Mouse (Mus musculus) kidney, adult 9 months (tissue): Measurements from ENCODE around the gene Eef1a2.
A peak's percentile ranks its signal among the peaks of the same experiment; 100 is the strongest.

Experiments
- DNase-seq: peaks from one replicate; pipeline ENCODE4 v3.0.0; 2022

Gene Eef1a2

DNA sequence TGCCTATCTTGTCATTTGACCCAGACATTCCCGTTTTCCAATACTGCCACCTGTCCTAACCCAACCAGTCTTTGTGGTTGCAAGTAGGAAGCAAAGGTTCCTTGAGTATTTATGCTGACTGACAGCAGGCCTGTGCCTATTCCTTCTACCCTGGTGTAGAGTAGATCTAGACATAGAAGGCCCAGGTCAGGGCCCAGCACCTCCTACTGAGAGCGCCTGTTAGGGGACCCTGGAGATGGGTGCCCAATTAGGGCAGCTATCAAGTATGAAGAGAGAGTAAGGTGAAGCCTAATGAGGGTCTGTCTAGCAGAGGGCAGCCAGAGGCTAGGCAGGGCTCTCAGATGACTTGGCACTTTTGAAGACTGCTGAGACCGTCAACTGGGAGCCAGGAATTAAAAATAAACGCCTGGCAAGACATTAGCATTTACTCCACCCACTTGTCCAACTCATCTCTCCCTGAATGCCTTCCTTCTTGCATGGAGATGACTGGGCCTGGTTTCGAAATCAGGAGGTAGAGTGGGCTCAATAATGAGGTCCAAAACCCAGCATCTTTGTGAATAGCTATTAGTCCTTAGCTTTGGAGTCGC, 995 bp upstream of the Eef1a2 start:
- no peak for DNase-seq

DNA sequence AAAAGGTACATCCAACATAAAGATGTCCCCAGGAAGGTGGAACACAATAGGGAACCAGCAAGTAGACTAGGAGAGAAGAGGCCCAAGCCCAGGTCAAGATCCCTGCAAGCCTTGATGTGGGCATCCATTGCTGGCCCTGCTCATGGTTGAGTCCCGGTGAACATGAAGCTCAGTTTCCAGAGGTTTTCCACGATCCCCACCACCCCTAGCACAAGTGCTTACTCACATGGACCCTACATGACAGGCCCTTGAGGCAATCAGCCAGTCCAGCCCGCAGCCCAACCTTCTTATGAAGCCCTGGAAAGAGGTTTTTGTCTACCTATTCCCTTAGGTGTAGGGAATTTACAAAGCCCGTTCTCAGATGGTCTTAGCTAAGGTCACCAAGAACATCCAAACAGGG, 366 bp upstream of the Eef1a2 start:
- DNase-seq: no peak

DNA sequence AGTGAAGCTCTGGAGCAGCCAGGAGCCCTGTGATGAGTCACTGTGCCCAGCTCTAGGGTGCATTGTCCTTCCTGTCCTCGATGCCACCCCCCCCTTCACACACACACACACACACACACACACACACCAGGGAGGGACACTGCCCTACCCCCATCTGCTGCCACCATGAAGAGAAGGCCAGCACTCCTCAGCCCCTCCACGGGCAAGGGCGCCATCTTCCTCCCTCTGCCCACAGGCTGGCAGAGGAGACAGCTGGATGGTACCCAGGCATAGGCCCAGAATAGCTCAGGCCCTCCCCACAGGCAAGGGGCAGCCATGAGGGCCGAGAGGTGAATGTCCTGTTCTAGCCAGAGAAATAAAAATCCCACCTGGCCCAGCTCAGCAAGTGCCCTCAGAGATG, 1.0 kb downstream of the Eef1a2 start:
- DNase-seq: no peak

DNA sequence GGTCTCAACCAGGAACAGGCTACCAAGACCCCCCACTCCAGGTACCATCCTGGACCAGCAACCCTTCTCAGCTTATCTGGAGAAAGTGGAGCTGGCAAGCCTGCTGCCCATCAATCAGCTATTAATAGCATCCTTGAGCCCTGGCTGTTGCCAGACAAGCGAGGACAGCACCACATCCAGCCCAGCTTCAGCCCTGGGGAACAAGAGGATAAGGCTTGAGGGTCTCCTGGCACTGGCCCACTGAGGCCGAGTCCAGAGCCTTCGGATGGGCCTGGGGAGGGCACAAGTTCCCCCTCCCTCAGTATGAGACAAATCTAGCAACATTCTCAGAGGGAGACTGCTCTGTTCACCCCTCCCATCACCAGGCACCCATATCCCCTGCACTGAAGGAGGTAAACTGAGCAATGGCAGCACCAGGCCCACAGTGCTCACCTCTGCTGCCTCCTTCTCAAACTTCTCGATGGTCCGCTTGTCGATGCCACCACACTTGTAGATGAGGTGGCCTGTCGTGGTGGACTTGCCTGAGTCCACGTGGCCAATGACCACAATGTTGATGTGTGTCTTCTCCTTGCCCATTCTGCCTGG, 1.9 kb downstream of the Eef1a2 start:
- DNase-seq: no peak

DNA sequence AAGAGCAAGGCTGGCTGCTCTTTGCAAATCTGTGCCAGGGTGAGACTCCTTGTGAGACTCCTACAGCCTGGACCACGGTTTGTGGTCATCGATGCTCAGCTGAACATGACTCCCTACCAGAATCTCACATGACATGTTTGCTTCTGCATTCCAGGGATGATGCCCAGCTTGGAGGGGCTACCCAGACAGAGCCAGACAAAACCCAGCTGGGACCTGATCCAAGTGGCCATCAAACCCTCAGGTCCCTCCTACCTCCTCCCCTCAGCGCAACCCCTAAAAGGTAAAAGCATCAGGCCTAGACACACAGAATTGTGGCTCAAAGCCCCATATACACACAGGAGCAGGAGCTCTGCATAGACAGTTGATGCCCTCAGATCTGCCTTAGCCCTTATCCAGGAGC, 2.5 kb downstream of the Eef1a2 start:
- DNase-seq: no peak

DNA sequence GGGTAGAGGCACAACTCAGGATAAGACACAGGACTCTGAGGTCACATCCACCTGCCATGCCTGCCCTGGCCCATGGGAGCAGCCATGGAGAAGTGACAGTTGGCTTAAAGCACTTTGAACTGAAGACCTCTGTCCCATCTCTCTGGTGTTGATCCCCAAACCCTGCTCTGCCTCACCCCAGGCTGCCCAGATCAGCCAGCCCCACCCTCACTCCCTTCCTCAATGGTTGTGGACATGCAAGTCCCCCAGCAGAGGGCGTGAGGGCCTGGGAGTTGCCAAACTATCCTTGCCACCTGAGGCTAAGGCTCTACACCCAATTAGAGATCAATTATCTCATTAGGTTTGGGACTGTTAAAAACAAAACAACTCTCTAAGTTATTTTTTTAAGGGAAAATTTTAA, 3.0 kb downstream of the Eef1a2 start:
- DNase-seq: no peak

DNA sequence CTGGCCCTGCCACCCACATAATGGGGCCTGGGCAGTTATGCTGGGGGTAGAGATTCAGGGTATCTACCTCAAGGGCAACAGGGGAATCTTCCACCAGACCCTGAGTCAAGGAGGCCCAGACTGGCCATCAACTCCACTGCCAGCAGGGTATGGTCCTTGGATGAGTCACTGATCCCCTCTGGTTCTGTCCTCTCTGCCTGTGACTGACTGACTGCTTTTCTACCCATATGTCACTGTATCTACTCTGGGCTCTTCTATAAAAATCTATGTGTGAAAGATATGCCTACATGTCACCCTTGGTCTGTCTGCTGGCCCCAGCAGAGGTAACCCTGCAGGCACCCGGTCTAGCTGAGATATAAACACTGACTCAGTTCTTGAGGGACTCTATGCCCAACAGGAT, 3.7 kb downstream of the Eef1a2 start:
- no peak for DNase-seq

DNA sequence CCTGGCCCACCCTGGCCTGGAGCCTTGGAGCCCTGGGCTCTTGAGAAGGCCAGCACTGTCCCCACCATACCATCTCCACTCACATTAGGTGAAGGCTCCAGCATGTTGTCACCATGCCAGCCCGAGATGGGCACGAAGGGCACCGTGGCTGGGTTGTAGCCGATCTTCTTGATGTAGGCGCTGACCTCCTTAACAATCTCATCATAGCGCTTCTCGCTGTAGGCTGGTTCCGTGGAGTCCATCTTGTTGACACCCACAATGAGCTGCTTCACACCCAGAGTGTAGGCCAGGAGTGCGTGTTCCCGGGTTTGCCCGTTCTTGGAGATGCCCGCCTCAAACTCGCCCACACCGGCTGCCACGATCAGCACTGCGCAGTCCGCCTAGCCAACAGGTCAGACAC, 4.1 kb downstream of the Eef1a2 start:
- no peak for DNase-seq

DNA sequence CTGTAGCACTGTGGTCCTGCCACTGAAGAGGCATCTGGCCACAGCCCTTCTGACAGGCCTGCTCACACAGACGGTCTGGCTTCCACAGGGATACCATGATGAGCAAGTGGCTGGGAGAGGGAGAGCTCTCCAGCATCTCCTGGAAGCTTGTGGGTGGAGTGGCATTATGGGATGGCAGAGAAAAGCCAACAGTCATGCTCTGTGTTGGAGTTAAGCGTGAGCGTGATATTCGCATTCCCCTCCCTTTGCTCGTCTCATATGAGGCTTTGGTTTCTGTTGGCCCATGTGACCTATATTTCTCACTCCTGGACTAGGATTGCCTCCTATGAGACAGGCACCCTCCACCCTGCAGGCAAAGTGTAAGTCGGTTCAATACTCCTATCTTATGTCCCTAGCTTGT, 6.5 kb downstream of the Eef1a2 start:
- DNase-seq: no peak

DNA sequence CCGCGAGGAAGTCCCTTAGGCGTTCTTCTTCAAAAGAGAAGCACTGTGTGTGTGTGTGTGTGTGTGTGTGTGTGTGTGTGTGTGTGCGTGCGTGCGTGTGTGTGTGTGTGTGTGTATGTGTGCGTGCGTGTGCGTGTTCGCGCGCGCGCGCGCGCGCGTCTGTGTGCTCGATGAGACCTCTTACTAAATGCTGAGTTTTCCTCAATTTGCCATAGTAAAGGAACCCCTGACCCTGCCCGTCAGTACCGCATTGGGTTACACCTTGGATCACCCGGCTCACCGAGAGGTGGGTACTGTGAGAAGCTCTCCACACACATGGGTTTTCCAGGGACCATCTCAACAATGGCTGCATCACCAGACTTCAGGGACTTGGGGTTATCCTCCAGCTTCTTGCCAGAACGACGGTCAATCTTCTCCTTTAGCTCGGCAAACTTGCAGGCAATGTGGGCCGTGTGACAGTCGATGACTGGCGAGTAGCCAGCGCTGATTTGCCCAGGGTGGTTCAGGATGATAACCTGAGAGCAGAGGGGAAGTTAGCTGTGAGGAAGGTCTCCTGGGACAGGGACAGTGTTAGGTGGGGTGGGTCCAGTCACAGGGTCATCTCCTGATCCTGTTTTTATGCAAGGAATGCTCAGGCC, 8.4 kb downstream of the Eef1a2 start:
- DNase-seq: no peak

DNA sequence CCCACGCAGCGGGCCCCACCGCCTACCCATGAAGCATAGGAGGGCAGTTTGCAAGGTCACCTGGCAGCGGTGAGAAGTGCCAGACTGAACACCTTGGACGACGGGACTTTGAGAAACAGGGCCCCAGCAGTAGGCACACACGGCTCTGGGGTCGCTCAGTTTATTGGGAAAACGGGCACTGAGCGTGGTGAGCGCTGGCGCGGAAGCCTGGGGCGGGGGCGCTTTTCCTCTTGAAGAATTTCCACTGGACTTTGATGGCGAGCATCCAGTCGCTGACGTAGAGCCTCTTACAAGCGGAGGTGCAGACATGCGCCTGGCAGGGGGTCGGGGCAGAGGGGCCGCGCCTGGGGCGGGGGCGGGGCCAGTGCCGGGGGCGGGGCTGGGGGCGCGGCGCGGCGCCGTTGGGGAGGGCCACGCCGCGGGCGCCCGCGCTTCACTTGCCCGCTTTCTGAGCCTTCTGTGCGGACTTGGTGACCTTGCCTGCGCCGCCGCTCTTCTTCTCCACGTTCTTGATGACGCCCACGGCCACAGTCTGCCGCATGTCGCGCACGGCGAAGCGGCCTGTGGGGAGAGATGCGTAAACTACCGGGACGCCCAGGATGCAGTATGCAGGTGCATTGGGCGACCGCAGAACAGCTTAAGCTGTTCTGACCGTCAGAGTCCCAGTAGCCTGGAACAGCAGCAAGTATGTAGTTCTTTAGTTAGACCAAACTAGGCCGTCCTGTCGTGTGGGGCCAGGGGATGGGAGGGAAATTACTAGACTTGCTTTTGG, 9.1 kb downstream of the Eef1a2 start:
- peak; percentile 17 for DNase-seq

DNA sequence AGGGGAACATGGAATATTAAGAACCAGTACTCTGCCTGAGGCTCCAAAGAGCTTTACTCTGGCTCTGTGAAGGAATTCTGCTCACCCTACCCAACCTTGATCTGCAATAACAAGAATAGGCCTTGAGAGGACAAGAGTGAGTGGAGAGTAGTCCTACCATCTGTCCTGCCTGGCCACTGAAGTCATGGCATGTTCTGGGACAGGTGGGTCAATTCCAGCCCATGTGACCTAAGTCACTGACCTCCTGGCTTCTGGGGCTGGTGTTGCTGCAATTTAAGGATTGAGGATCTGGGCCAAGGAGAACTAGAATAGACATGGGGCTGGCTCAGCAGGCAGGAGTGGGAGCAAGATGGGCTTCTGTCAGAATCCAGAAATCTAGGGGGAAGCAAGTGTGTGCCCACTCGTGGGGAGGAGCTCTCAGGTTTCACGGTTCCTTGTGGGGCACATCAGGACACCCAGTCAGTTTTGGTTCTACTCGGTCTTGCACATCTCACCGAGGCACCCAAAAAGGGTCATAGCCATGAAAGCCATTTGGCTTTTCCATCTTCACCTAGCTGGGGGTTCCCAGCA, 9.8 kb downstream of the Eef1a2 start:
- DNase-seq: no peak

DNA sequence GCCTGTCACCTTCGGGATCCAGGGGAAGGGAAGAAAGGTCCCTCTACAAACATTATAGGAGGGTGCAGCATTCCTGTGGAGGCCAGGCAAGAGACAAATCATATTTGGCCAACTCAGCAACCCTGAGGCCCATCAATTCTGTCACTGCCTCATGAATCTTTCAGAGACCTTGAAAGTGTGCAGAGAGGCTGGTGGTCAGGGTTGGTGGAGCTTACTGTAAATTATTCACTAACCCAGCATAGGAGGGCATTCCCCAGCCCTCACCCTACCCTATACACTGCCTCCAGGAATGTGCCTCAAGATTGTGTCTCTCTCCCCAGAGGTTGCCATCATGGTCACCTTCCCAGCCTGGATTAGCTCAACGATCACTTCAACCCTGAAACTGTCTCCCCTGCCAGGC, 12.1 kb downstream of the Eef1a2 start:
- DNase-seq: no peak

DNA sequence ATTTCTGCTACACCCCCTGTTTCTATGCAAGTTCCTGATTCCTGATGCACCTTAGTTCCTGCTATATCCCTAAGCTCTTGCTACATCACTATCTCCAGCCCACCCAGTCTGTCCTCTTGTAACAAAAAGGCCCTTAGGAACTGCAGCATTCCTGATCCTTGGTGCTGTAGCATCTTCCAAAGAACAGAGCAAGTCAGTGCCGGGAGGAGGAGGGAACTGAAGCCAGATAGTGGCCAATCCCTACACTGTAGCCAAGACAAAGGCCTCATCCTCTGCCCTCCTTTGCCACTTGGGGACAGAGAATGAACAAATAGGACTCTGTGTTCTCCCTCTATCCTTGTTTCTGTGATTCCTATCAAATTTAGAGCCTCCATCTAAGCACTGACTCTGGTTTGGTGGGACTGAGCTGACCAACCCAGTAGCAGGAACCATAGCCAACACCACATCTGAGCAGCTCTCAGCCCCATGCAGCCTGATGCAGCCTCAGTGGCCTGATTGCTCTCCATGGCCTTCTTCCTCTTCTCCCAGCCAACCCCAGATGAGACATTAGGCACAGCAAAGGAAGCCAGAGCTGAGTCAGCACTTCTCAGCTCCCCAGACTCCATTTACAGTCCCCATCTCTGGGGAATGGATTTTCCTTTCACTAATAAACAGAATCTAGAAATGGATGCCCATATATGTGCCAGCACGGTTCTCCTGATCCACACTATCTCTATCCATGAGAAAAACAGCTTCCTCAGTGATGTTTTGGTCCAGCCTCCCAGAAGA, 13.1 kb downstream of the Eef1a2 start:
- DNase-seq: no peak

DNA sequence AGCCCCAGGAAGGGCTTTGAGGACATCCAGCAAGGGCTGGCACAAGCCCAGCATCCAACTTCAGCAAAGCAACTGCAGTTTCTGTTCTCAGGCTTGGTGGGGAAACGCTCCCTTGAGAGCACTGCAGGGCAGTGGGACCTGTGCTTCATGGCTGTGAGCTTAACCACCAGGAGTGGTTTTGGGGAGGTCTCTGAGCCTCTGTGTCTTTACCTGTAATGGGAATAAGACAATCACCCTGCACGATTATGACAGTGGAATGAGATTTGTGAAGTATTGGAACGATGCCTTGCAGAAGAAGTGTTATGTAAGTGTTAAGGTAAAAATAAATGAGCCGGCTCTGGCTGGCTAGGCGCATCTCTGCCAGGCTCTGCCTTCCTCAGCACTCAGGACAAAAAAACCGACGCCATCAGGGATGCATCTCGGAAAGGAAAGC, 14.1 kb downstream of the Eef1a2 start:
- no peak for DNase-seq

DNA sequence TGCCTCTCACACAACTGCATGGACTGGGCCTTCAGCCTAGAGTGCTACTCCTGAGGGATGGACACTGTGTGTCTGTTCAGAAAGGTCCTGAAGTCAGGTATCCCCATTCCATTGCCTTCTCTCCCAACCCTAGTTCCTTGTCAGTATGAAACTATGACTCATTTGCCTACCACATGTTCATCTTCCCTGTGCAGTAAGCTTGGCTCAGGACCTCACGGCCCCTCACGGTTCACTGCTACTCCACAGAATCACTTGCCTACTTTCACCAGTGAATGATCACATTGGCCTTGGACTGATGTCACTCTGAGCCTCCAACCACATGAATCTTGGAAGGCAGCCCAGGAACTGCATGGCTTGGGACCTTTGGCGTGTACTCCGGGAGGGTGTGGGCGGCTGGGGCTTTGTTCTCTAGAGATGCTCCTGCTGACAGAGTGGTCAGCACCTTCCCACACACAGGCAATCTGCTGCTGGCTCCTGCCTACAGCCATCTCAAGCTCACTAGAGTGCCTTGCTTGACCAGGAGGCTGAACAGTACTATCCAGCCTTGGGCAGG, 17.1 kb downstream of the Eef1a2 start:
- no peak for DNase-seq

DNA sequence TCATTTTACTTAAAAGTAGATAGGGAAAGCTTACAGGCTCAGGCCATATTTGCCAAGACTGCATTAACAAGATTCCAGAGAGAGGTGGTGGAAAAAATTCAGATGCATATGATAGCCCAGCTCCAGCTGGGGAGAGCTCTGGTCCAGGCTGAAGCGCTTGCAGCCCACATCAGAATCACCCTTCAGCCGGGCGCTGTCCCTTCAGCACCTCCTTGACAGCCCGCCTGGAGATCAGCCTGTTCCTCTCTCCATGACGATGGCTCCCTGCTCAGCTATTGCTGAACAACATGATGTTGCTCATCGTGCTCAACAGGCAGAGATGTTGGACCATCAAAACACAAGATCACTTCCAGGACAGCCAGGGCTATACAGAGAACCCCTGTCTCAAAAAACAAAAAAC, 19.9 kb downstream of the Eef1a2 start:
- peak; percentile 24 for DNase-seq

DNA sequence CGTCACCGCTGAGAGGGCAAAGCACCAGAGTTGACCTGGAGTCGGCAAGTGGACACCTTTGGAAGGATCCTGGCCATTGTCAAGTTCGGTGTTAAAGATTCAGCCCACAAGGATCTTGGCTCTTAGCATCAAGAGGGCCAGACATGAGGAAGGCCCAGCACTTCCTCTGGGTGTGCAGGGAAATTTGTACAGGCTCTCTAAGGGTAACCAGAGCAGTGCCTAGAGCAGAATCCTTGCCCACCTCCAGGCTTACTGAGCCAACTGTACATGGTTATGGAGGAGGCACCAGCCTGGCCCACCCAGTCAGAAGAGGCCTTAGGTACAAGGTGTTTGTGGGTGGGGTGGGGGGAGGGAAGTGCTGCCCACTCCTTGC, 21.4 kb downstream of the Eef1a2 start:
- no peak for DNase-seq

DNA sequence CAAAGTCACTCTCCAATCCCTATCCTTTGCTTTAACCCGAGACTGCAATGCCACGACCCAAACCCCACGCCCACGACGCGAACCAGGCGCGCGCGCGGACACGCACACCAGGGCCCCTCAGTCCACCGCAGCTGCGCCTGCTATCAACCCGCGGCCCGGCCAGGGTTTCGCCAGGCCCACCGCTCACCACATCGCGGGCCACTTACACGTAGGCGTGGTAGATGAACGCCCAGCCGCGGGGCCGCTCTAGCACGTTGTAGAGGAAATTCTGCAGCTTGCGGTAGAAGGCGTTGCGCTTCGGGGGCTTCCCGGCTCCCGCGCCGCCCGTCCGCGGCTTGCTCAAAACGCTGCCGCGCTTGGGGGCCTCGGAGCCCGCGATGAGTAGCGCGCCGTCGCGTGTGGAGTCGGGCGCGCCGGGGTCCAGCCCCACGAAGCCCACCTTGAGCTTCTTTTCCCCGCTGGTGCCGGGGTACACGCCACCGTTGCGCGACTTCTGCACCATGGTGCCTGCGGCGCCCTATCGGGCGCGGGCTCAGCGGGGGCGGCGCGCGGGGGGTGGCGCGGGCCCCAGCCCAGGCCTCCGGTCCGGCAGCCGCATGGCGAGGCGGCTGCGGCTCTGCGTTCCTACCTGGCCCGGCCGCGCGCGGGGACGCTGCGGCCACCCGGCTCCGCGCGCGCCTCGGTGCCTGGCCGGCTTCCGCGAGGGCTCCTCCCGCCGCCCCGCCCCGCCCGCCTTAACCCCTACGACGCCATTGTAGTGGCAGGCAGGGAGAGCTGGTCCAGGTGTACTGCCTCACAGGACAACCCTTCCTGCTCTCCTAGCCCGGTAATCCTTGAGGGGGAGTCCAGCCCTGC, 22.0 kb downstream of the Eef1a2 start, which contains the start of gene Kcnq2:
TSS of gene Kcnq2 (minus strand) at position 710 of the 855 bp plus-strand sequence.
- no peak for DNase-seq

DNA sequence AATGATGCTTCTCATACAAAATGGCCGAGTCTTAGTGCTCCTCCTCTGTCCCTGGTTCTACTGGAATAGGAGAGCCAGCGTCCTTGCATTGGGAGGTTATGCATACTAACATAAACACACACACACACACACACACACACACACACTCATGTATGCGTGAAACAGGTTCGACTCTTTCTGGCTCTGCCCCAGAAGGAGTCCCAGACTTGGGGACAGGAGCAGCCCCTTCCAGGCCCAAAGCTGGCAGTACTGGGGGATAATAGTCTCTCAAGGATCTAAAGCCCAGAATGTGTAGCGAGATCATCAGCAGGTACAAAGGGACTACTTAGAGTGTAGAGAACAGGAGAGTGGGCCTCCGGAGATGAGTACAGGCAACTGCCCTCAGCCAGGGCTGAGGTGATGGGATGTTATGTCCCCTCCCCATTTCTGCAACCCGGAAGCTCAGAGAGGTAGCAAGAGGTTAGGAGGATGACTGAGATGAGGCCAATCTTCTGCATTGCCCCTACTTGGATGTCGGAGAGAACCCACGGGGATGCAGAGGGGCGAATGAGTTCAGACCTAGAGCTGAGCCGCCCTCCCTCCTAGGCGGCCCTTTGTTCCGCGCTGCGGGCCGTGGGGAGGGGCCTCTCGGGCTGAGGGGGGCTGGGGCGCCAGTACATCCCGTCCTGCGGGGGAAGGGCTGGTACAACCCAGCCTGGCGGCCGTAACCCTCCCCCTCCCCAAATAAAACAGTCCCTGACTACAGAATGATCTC, 22.8 kb downstream of the Eef1a2 start:
- DNase-seq: no peak

DNA sequence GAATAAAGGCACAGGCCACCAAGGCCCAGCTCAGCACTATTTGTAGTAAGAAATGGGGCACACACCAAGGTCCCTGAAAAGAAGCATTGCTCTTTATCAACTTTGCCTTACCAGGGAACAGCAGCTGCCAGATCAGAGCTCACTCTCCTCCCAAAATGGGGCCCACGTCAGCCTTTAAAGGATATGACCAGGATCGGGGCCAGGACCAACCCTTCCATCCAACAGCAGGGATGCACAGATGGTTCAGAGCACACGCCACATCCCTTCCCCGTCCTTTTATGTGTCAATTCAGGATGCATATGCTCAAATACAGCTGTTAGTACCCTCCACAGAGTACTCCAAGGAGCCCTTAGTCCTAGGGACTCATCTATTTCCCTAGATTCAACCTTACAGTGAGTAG, 26.6 kb downstream of the Eef1a2 start:
- DNase-seq: no peak
